Mouse (Mus musculus) heart, embryonic 12.5 days (tissue): ENCODE measurements at regions not wholly inside any gene's neighbourhood (a gene's known extent, or its start where the extent isn't known, plus 50 kb on each side); places are given as distances from the start of the nearest gene placed in this dataset.

ENCODE experiments used
- ATAC-seq: fragments of 200-750 bp; cut with Nextera tagmentation; 2 replicates; pipeline ENCODE4 v1.8.0; 2017; ENCODE audit warnings: moderate TSS enrichment, moderate library complexity; ENCODE audit not compliant: insufficient number of reproducible peaks, low FRiP score
- H3K27ac ChIP-seq: fragments of 300-500 bp; sonication (generic); 2 replicates; pipeline ENCODE4 v1.5.1; 2016; ENCODE audit warnings: mild to moderate bottlenecking, moderate library complexity; ENCODE audit not compliant: poor library complexity, severe bottlenecking
- H3K27me3 ChIP-seq: fragments of 300-500 bp; sonication (generic); replicated peaks from 2 replicates; pipeline ENCODE4 v1.6.1; 2016; ENCODE audit warnings: mild to moderate bottlenecking, moderate library complexity
- H3K36me3 ChIP-seq: fragments of 300-500 bp; sonication (generic); 2 replicates; pipeline ENCODE4 v1.6.1; 2016; ENCODE audit warnings: mild to moderate bottlenecking, moderate library complexity
- H3K4me1 ChIP-seq: fragments of 300-500 bp; sonication (generic); replicated peaks from 2 replicates; pipeline ENCODE4 v1.6.1; 2016; ENCODE audit warnings: mild to moderate bottlenecking
- H3K4me2 ChIP-seq: fragments of 300-500 bp; sonication (generic); 2 replicates; pipeline ENCODE4 v1.6.1; 2016; ENCODE audit warnings: mild to moderate bottlenecking, moderate library complexity
- H3K4me3 ChIP-seq: fragments of 300-500 bp; sonication (generic); 2 replicates; pipeline ENCODE4 v1.5.1; 2016; ENCODE audit warnings: mild to moderate bottlenecking
- H3K9ac ChIP-seq: fragments of 300-500 bp; sonication (generic); 2 replicates; pipeline ENCODE4 v1.6.1; 2016; ENCODE audit warnings: mild to moderate bottlenecking, moderate library complexity
- H3K9me3 ChIP-seq: fragments of 300-500 bp; sonication (generic); replicated peaks from 2 replicates; pipeline ENCODE4 v1.6.1; 2016; ENCODE audit warnings: mild to moderate bottlenecking, moderate library complexity
- WGBS: fragments of 180-500 bp; shearing (Covaris S2); methylation state at CpG from one replicate; pipeline ENCODE4 v1.1.7; 2016; 5-methylcytosine and 5-hydroxymethylcytosine counted together

DNA sequence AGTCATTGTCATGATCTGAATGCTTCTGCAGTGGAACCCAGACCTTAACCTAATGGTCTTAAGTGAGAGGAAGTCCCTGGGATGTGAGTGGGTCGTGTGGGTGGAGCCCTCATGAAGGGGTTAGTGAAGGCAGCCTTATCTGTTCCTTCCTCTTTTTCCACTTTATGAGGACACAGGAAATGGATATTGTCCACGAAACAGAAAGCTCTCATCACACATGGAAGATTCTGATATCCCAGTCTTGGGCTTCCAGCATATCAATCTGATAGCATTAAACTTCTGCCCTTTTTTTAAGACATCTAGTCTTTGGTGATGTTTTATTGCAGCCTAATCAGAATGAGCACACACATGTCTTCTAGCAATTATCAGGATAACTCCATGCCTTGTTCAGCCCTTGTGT lies 164.0 kb downstream of the Mex3b start:
- Histone ChIP-seq H3K9ac (no peak overlapping the region), H3K27me3 (no peaks in the 10 kb centered on the region), H3K4me3 (no peak overlapping the region), H3K27ac (no peak overlapping the region), H3K4me1 (0 out of 2 replicates have a peak, but pooled peaks cover 6% of the 10 kb centered on the region), H3K36me3 (no peaks in the 10 kb centered on the region), H3K4me2 (no peak overlapping the region), H3K9me3 (no peaks in the 10 kb centered on the region; the same call in 1 of the 2 replicates)
- ATAC-seq: no peak
- WGBS: 50% methylated on average over 2 of the region's 2 CpGs

- Histone ChIP-seq H3K4me1 (0 out of 2 replicates have a peak, but pooled peaks cover 6% of the 10 kb centered on the region), H3K36me3 (no peaks in the 10 kb centered on the region), H3K9me3 (no peaks in the 10 kb centered on the region; the same call in 1 of the 2 replicates), H3K4me2 (no peak overlapping the region), H3K27me3 (no peaks in the 10 kb centered on the region), H3K9ac (no peak overlapping the region), H3K27ac (no peak overlapping the region), H3K4me3 (no peak overlapping the region)
- ATAC-seq: no peak
- 86% methylated on average over 1 of the region's 1 CpGs for WGBS
These were observed 164.9 kb downstream of the Mex3b start for GRCm38 (mm10) chr7:83032025-83032424.

DNA sequence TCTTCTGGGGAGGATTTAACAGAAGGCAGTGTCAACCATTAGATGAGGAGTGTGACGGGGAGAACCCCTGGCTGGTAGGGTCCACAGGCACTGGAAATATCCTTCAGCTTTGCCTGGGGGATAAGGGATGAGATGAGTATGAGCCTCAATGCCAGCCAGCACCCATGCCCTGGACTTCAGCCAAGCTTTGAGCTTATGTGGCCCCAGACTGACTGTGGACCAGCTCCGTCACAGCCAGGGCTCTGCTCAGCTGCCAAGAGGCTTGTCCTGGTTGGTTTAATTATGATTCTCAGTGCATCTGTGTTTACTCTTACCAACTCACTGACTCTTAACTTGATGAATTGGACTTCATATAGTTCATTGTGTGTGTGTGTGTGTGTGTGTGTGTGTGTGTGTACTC lies 165.8 kb downstream of the Mex3b start:
- no peak overlapping the region for H3K4me3 ChIP-seq
- H3K27me3 ChIP-seq: no peaks in the 10 kb centered on the region
- no peaks in the 10 kb centered on the region for H3K36me3 ChIP-seq
- no peak overlapping the region for H3K27ac ChIP-seq
- no peaks in the 10 kb centered on the region; the same call in 1 of the 2 replicates for H3K9me3 ChIP-seq
- H3K4me2 ChIP-seq: no peak overlapping the region
- 73% methylated on average over 2 of the region's 2 CpGs for WGBS
- no peak overlapping the region for H3K9ac ChIP-seq
- 0 out of 2 replicates have a peak, but pooled peaks cover 6% of the 10 kb centered on the region for H3K4me1 ChIP-seq
- no peak for ATAC-seq

- H3K4me2 ChIP-seq: no peak overlapping the region
- H3K4me1 ChIP-seq: 0 out of 2 replicates have a peak, but pooled peaks cover 6% of the 10 kb centered on the region
- H3K27ac ChIP-seq: no peak overlapping the region
- no peaks in the 10 kb centered on the region for H3K27me3 ChIP-seq
- no peaks in the 10 kb centered on the region for H3K36me3 ChIP-seq
- ATAC-seq: no peak
- H3K9me3 ChIP-seq: no peaks in the 10 kb centered on the region; the same call in 1 of the 2 replicates
- H3K4me3 ChIP-seq: no peak overlapping the region
- no peak overlapping the region for H3K9ac ChIP-seq
- WGBS: 75% methylated on average over 3 of the region's 3 CpGs
These were observed 168.1 kb downstream of the Mex3b start for GRCm38 (mm10) chr7:83035190-83035589.

DNA sequence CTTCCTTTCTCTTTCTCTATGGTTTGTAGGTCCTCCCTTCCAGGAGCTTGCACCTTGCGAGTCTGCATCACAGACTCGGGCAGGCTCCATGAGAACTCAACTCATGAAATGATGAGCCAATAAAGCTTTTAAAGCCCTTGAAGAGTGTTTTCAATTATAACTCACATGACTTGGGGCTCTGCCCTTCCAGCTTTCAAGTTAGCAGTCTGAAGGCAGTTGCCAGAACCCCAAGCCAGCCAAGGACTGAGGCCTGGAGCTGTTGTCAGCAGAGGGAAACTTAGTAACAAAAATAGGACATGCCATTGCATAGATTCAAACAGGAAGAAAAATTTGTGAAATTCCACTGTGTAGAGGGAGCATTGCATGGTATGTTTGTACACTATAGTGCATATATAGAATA lies 169.3 kb downstream of the Mex3b start:
- Histone ChIP-seq H3K4me3 (no peak overlapping the region), H3K4me1 (0 out of 2 replicates have a peak, but pooled peaks cover 6% of the 10 kb centered on the region), H3K36me3 (no peaks in the 10 kb centered on the region), H3K4me2 (no peak overlapping the region), H3K27ac (no peak overlapping the region), H3K9ac (no peak overlapping the region), H3K27me3 (no peaks in the 10 kb centered on the region), H3K9me3 (no peaks in the 10 kb centered on the region)
- ATAC-seq: no peak
- 75% methylated on average over 2 of the region's 2 CpGs for WGBS

- Histone ChIP-seq H3K9me3 (no peaks in the 10 kb centered on the region), H3K9ac (no peak overlapping the region), H3K4me2 (no peak overlapping the region), H3K27me3 (no peaks in the 10 kb centered on the region), H3K36me3 (no peaks in the 10 kb centered on the region), H3K4me1 (0 out of 2 replicates have a peak, but pooled peaks cover under 1% of the 10 kb centered on the region), H3K4me3 (no peak overlapping the region), H3K27ac (no peak overlapping the region)
- WGBS: 10% methylated on average over 2 of the region's 2 CpGs
- no peak for ATAC-seq
These were observed 170.0 kb downstream of the Mex3b start for GRCm38 (mm10) chr7:83037100-83037499.

DNA sequence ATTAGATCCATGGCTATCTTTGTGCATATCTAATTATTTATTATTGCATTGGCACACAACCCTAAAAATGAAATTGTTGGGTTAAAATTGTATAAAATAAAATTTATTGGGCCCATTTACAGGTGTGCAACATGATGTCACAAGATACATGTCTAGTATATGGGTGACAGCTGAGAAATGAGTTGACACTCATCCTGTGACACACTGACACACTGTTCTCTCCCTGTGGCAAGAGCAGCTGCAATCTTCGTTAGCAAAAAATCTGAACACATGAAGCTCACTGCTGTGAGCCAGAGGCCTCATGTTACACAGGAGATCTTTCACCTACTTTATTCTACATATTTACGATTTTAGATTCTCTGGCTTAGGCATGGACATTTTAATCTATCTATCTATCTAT lies 170.6 kb downstream of the Mex3b start:
- WGBS: 75% methylated on average over 2 of the region's 2 CpGs
- H3K9me3 ChIP-seq: no peaks in the 10 kb centered on the region
- no peaks in the 10 kb centered on the region for H3K36me3 ChIP-seq
- no peak overlapping the region for H3K9ac ChIP-seq
- no peaks in the 10 kb centered on the region for H3K4me1 ChIP-seq
- H3K27me3 ChIP-seq: no peaks in the 10 kb centered on the region
- no peak overlapping the region for H3K4me3 ChIP-seq
- H3K4me2 ChIP-seq: no peak overlapping the region
- H3K27ac ChIP-seq: no peak overlapping the region
- no peak for ATAC-seq

- H3K9me3 ChIP-seq: 0 out of 2 replicates have a peak, but pooled peaks cover 3% of the 10 kb centered on the region
- H3K4me1 ChIP-seq: no peaks in the 10 kb centered on the region
- ATAC-seq: no peak
- WGBS: 80% methylated on average over 3 of the region's 3 CpGs
- H3K27ac ChIP-seq: no peak overlapping the region
- no peak overlapping the region for H3K4me2 ChIP-seq
- no peaks in the 10 kb centered on the region for H3K36me3 ChIP-seq
- H3K4me3 ChIP-seq: no peak overlapping the region
- no peak overlapping the region for H3K9ac ChIP-seq
- no peaks in the 10 kb centered on the region for H3K27me3 ChIP-seq
These were observed 176.6 kb downstream of the Mex3b start for GRCm38 (mm10) chr7:83043746-83044145.

DNA sequence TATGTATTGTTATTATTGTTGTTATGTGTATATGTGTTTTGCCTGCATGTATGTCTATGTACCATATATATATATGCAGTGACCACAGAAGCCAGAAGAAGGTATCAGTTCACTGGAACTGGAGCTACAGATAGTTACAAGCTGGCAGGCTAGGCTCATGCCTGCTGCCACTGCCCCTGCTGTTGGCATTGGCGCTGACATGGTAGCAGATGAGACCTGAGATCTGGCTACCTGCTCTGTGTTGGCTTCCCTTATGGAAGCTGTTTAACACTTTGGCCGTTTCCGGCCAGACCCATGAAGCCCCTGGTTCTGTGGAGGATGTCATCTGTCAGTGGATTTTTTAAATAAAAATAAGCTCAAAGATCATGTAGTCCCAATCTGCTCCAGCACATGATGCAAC lies 178.1 kb downstream of the Mex3b start:
- H3K27ac ChIP-seq: no peak overlapping the region
- 0 out of 2 replicates have a peak, but pooled peaks cover 3% of the 10 kb centered on the region for H3K9me3 ChIP-seq
- H3K9ac ChIP-seq: no peak overlapping the region
- WGBS: 86% methylated on average over 3 of the region's 3 CpGs
- H3K36me3 ChIP-seq: no peaks in the 10 kb centered on the region
- no peak overlapping the region for H3K4me2 ChIP-seq
- no peak overlapping the region for H3K4me3 ChIP-seq
- no peaks in the 10 kb centered on the region for H3K27me3 ChIP-seq
- no peak for ATAC-seq
- H3K4me1 ChIP-seq: no peaks in the 10 kb centered on the region

DNA sequence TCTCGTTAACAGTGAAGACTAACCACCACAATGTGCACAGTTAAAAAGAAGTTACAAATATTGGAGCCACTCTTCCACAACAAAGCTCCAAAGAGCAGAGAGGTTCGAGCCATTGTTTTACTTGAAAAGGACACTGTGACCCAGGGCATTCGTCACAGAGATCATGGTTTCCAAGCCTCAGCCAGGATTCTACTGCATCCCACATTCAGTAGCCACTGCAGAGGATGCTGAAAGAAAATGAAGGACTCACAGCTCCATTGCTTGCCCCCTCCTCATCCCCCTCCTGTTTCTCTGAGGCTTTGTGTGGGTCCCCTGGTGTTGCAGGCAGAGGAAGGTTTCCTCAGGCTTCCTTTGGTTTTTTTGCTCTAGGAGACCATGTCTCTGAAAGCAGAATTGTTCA lies 182.9 kb downstream of the Mex3b start:
- H3K4me2 ChIP-seq: no peak overlapping the region
- H3K36me3 ChIP-seq: no peaks in the 10 kb centered on the region
- no peak for ATAC-seq
- WGBS: 66% methylated on average over 3 of the region's 3 CpGs
- 0 out of 2 replicates have a peak, but pooled peaks cover 3% of the 10 kb centered on the region for H3K9me3 ChIP-seq
- H3K4me1 ChIP-seq: no peaks in the 10 kb centered on the region
- no peak overlapping the region for H3K4me3 ChIP-seq
- no peak overlapping the region for H3K27ac ChIP-seq
- no peaks in the 10 kb centered on the region for H3K27me3 ChIP-seq
- H3K9ac ChIP-seq: no peak overlapping the region

DNA sequence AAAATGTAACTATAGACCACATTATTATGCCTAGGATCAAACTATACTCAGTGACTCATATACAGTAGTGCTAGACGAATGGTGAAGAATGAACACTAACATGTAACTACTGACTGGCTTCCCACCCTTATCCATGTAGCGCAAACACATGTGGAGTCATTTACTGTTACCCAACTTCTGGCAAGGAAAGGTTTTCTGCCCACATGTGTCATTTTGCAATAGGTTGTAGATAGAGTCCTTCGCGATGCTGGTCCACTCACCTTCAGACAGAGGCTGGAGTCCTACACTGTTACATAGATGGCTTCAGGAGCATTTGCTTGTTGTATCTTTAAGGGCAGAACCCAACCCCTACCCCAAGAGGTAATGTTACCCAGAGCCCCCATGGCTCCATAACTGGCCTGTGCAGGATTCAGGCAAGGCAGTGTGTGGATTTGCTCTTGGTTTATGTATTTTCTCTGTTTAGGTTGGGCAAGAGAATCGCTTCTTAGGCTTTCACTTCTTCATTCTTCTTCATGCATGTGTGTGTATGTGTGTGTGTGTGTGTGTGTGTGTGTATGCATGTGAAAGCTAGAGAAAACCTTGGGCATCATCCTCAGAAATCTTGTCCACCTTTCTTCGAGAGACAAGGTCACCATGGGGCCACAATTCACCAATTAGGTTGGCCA lies 183.8 kb downstream of the Mex3b start:
- Histone ChIP-seq H3K36me3 (no peaks in the 10 kb centered on the region), H3K27ac (no peak overlapping the region), H3K4me3 (no peak overlapping the region), H3K9me3 (0 out of 2 replicates have a peak, but pooled peaks cover 3% of the 10 kb centered on the region), H3K4me1 (peaks cover 1% of the 10 kb centered on the region), H3K4me2 (no peak overlapping the region), H3K27me3 (no peaks in the 10 kb centered on the region), H3K9ac (no peak overlapping the region)
- WGBS: 89% methylated on average over 6 of the region's 6 CpGs
- no peak for ATAC-seq
